Mouse (Mus musculus) heart, adult 18-20 months (tissue): ENCODE results near the gene Klf4. TPM values are rescaled to one million over a fixed set of nuclear protein-coding genes. Genes with fewer than 3 reads are reported as not detected.

Source experiments
- DNase-seq, 2 experiments: peaks; one replicate each; pipeline ENCODE4 v3.0.0; 2021 to 2022; ENCODE audit warnings: mixed read lengths in 1 of 2
- total RNA-seq, 2 experiments: library from RNA; stranded (reverse); gene quantifications; 2 replicates each; pipeline ENCODE4 v1.2.3; 2021

Klf4 gene
- total RNA-seq, 2 experiments from 2014 or later = 40.8 to 43.4 TPM

- DNase-seq = no peak
These were observed 5.8 kb downstream of the Klf4 start for GRCm38 (mm10) chr4:55526247-55527115.

- no peak for DNase-seq
These were observed 8.3 kb downstream of the Klf4 start for GRCm38 (mm10) chr4:55523921-55524320.

DNA sequence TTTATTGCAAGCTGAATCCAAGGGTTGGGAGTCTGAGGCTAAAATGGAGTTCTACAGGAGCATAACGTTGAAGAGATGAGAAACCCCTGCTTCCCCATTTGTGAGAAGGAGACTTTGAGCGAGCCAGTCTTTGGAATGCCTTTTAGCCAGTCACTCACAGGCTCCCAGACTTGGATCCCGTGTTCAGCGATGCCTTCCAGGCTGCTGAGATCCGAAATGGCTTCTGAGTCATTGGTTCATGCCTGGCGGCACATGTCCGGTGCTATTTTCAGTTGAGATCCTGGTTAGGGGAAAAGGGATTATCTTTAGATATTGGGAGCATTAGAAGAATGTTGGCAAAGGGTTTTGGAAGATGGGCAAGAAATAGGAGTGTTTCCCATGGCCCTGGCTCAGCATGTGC lies 14.8 kb downstream of the Klf4 start:
- peak; percentile 22 to 25 for DNase-seq

DNA sequence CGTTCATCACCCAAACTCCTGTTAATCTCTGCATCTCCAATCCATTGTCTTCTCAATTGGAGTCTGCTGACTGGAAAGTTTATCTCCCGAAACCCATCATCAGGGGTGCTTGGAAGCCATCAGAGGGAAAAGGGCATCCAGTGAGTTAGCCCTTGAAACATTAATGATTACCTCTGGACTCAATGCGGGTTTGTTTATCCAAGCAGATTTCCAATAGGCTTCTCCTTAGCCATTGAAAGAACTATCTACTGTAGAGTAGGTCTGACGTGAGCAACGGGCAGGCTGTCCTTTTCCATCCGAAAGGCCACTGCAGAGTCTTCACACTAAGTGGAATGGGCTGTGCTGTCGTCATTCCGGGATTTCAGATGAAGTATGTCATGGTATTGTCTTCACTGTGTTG lies 16.2 kb downstream of the Klf4 start:
- DNase-seq = no peak

DNA sequence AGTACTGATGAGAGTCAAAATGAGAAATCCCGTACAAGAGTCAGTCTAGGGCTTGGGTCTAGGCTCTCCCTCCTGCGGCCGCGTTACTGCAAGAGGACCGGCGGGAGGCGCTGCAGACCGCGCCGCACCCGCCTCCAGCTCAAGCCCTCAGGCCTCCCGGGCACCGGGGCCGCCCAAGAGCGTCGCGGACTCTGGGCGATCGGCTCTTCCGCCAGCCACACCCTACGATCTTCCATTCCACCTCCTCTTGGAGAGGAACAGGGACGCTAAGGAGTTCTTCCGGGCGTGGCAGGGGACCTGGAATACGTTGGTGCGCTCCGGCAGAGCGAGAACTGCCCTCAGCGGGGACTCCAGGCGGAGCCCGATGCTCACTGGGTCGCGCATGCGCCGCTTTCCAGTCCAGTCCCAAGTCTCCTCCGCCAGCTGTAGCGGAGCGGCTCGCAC lies 17.5 kb downstream of the Klf4 start:
- DNase-seq = peak; percentile 90

DNA sequence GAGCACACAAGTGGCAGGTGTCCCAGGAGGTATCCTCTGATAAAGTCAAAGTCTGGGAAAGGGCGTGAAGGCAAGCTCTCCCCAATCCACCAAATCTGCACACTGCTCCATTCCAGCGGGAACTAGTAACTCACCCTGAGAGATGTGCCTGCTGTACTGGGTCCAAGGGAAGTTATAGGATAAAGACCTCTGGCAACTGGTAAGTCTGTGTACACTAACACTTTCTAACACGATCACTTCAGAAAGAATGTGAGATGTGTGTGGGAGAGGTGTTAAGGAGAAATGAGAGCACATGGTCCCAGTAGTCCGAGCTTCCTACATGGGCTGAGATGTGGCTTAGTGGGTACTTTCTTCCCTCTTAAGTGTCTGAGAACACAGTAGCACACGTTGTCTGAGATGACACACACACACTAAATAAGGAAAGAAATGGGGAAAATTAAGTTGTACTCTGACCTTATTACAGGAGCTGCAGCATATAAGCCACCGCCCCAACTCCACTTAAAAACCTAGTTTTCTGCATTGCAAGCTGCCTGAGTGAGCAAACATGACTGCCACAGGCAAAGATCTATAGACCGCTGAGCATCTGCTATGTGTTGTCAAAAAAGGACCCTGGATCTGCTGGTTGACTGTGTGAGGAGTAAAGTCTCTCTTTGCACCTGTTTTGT lies 18.5 kb downstream of the Klf4 start:
- DNase-seq = no peak

DNA sequence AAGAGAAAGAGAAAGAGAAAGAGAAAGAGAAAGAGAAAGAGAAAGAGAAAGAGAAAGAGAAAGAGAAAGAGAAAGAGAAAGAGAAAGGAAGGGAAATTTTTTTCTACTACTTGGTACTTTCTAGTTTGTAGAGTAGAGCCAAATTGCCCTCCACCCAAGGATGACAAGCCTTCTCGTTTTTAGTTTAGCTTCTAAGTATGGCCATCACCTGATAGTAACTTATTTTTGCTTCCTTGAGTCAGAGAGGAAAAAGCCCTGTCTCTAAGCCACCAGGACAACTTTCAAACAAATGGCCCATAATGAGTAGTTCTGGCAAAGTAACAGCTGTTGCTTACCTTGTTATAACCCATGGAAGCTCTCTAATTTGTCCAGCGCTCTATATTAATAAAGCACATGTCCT lies 20.9 kb downstream of the Klf4 start:
- DNase-seq = no peak

- no peak for DNase-seq
These were observed 23.6 kb downstream of the Klf4 start for GRCm38 (mm10) chr4:55508712-55509111.

DNA sequence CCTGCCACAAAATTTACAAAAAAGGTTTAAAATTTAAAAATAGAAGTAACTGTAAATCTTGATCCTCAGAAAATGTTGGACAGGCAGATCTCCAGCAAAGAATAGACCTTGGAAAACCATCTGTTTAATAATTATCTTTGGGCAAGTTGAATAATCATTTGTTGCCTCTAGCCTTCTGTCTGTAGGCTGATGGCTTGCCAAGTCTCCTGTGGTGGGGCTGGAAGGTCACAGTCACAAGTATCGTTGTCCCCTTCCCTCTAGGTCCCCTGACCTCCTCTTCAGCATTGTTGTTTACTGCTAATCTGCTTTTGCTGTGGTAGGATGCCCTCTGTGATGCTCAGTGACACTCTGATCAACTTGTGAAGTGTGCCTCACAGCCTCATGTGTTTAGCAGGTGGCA lies 33.6 kb downstream of the Klf4 start:
- no peak for DNase-seq

DNA sequence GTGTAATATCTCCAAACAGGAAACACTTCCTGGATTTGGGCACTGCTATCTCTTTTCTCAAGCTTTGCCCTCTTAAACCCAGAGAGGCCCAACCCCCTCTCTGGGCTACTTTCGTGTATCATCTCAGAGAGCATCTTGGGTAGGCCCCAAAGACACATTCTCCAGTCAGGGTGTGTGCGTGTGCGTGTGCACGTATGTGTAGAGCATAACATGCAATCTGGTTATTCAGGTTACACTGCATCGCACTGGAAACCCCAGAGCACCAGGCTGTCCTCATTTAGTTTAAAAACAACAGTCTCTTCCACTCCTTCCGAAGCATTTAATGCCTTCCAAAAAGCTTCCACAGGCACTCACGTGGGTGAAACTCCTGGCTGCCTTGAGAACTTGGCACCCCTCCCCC lies 35.9 kb downstream of the Klf4 start:
- DNase-seq = no peak

DNA sequence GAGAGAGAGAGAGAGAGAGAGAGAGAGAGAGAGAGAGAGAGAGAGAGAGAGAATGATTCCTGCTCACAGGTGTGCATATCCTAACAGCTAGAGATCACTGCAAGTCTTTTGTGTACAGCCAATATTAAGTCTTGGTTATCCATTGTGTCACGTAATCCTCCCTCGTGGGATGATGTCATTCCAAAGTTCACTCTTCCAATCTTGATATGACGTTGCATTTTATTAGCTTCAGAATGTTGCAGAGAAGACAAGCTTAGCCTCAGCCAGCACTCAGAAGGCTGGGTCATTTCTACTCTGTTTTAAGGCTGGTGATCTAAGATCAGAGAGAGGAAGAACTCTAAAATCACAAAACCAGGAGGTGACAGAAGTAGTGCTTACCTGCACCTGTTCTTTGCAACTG lies 39.0 kb downstream of the Klf4 start:
- no peak for DNase-seq

- DNase-seq = no peak
These were observed 42.9 kb downstream of the Klf4 start for GRCm38 (mm10) chr4:55489328-55489727.

GRCm38 (mm10) chr4:55488604-55489003 lies 43.7 kb downstream of the Klf4 start:
- no peak for DNase-seq

- DNase-seq = peak; percentile 38 to 81
These were observed 51.9 kb downstream of the Klf4 start for GRCm38 (mm10) chr4:55480322-55480767.

DNA sequence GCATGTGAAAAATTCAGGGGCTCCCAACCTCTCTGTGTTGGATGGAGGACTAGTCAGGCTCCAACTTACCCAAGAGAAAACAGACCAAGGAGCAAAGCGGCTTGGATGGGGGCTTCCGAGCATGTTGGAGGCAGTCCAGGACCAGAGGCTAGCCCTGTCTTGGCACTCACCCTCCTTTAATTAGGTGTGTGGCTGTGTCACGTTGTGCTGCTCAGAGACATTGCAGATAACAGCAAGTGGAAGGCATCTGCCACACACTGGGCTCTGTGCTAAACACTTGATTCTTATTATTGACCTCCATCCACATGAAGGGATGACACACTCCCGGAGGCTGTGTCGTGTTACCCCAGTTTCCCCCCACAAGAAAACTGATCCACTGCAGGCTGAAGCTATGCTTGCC lies 53.9 kb downstream of the Klf4 start:
- no peak for DNase-seq

DNA sequence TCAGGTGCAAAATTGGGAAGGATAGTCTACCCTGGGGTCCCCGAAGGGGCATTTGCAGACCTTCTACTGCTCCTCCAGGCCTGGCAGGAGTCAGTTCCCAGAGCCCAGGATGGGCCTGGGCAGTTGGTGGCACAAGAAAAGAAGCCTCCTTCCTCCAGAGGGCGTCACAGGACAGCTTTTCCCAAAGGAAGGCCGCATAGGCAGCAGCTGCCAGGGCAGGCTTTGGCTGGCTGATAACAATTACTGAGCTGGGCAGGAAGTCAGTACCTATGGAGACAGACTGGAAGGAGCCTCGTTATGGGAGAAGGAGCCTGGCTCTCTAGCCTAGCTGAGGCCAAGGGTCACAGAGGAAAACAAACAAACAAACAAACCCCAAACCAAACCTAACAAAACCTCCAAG lies 54.3 kb downstream of the Klf4 start:
- DNase-seq = peak; percentile 13 to 28

- no peak for DNase-seq
These were observed 55.0 kb downstream of the Klf4 start for GRCm38 (mm10) chr4:55477210-55477759.

Other genes starting within 250 kb of the Klf4 start
- gene Rad23b, start 182.4 kb downstream of the Klf4 start, total RNA-seq = 100 to 1,000 TPM; 113 to 115 TPM